Mouse (Mus musculus) neural tube, embryonic 14.5 days (tissue): ENCODE results near the gene Relt. TPM values are rescaled to one million over a fixed set of nuclear protein-coding genes. Genes with fewer than 3 reads are reported as not detected.

Source experiments
- ATAC-seq: fragments of 200-750 bp; cut with Nextera tagmentation; 2 replicates; pipeline ENCODE4 v1.8.0; 2017; ENCODE audit warnings: low read depth, mild to moderate bottlenecking, moderate TSS enrichment, moderate library complexity
- H3K27ac ChIP-seq: fragments of 300-500 bp; sonication (generic); 2 replicates; pipeline ENCODE4 v1.5.1; 2014; ENCODE audit warnings: low read depth, mild to moderate bottlenecking, control low read depth, low read length, moderate library complexity, mixed read lengths
- H3K27me3 ChIP-seq: fragments of 300-500 bp; sonication (generic); 2 replicates; pipeline ENCODE4 v1.6.1; 2014; ENCODE audit warnings: low read length; ENCODE audit not compliant: control insufficient read depth, insufficient read depth
- H3K36me3 ChIP-seq: fragments of 300-500 bp; sonication (generic); 2 replicates; pipeline ENCODE4 v1.6.1; 2014; ENCODE audit warnings: low read length, mixed read lengths; ENCODE audit not compliant: control insufficient read depth, insufficient read depth
- H3K4me1 ChIP-seq: fragments of 300-500 bp; sonication (generic); 2 replicates; pipeline ENCODE4 v1.6.1; 2014; ENCODE audit warnings: low read length; ENCODE audit not compliant: control insufficient read depth, insufficient read depth
- H3K4me2 ChIP-seq: fragments of 300-500 bp; sonication (generic); 2 replicates; pipeline ENCODE4 v1.6.1; 2014; ENCODE audit warnings: mild to moderate bottlenecking, low read depth, low read length, control low read depth
- H3K4me3 ChIP-seq: fragments of 300-500 bp; sonication (generic); 2 replicates; pipeline ENCODE4 v1.5.1; 2014; ENCODE audit warnings: low read depth, low read length, control low read depth, mixed read lengths
- H3K9ac ChIP-seq: fragments of 300-500 bp; sonication (generic); replicated peaks from 2 replicates; pipeline ENCODE4 v1.6.1; 2014; ENCODE audit warnings: low read depth, mild to moderate bottlenecking, control low read depth, low read length, mixed read lengths
- H3K9me3 ChIP-seq: fragments of 300-500 bp; sonication (generic); 2 replicates; pipeline ENCODE4 v1.6.1; 2016; ENCODE audit warnings: low read length; ENCODE audit not compliant: control insufficient read depth
- WGBS: fragments of 180-500 bp; shearing (Covaris S2); extraction: QIAGEN DNeasy Blood & Tissue Kit; methylation state at CpG from one replicate; pipeline ENCODE4 v1.1.7; 2014; 5-methylcytosine and 5-hydroxymethylcytosine counted together
- polyA plus RNA-seq: library from polyadenylated mRNA; unstranded; fragments of >200 nt; fragmentation: Nextera tagmentation; extraction: Ambion mirVana; gene quantifications from 2 replicates; pipeline ENCODE4 v1.2.1, GENCODE M21; 2014

Gene Relt
- polyA plus RNA-seq, 1 experiment from 2014 or later, result 4.1 TPM

DNA sequence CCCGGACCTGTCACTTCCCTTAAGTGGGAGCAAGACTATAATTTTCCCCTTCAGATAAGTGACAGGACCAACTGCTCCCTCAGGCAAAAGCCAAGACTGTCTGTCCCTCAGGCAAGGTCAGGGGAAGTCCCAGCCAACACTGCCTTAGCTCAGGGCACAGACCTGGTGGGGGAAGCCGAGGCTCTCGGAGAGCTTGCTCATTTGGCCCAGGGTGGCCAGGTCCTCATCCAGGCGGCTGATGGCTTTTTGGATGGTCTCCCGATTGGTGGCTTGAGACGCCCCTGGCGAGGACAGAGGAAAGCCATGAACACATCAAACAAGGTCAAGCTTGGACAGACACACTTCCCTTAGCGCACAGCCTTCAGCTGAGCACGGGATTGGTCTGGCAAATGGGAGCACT, 18.3 kb upstream of the Relt start:
- Histone ChIP-seq H3K9ac (no peak overlapping the region), H3K4me1 (no peaks in the 10 kb centered on the region), H3K4me3 (no peak overlapping the region), H3K36me3 (peaks cover 21% of the 10 kb centered on the region; the same call in 1 of the 2 replicates), H3K27me3 (no peaks in the 10 kb centered on the region), H3K9me3 (no peaks in the 10 kb centered on the region), H3K27ac (no peak overlapping the region), H3K4me2 (no peak overlapping the region)
- 89% methylated on average over 9 of the region's 9 CpGs for WGBS
- no peak for ATAC-seq

DNA sequence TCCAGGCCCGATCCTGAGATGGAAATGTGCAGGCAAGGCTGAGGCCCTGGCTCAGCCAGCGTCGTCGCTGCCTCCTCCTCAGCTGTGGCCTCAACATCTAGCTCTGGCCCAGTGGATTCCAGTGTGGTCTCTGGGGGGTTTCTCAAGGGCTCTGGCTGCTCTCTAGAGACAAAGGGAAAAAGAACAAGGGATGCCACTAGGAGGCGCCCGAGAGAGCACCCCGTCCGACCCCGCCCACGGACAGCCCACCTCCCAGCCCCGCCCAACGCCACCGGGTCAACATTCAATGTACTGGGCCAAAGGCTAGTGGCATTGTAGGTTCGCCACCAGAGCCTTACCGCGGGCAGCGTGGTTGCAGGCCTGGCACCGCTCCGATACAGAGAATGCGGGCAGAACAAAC, 16.3 kb upstream of the Relt start:
- no peak overlapping the region for H3K9ac ChIP-seq

DNA sequence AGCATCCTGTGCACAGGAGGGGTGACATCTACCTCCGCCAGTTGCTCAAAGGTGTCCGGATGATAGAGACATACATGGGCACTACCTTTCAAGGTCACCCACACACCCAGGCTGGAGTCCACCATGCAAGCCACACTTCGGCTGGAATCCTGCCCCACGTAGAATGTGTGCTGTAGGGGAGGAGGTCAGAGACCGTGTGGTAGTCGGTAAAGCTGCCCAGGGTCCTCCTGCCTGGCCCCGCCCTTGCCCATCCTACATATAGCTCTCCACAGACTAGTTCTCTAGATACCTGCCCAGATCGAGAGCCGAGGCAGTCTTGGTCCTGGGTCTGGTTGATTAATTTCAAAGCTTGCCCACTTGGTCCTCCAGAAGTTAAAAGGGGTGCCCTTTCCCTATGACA, 13.5 kb upstream of the Relt start:
- no peak overlapping the region for H3K4me3 ChIP-seq
- H3K9ac ChIP-seq, result no peak overlapping the region
- WGBS, result 93% methylated on average over 9 of the region's 9 CpGs
- peaks cover 12% of the 10 kb centered on the region; the same call in 1 of the 2 replicates for H3K36me3 ChIP-seq
- no peak for ATAC-seq
- no peak overlapping the region for H3K27ac ChIP-seq
- H3K4me1 ChIP-seq, result no peaks in the 10 kb centered on the region
- H3K9me3 ChIP-seq, result no peaks in the 10 kb centered on the region
- no peaks in the 10 kb centered on the region for H3K27me3 ChIP-seq
- no peak overlapping the region for H3K4me2 ChIP-seq

More for the DNA sequence above, 16.3 kb upstream of the Relt start:
- WGBS, result 24% methylated on average over 20 of the region's 20 CpGs
- Histone ChIP-seq H3K36me3 (peaks cover 22% of the 10 kb centered on the region; the same call in 1 of the 2 replicates), H3K27me3 (no peaks in the 10 kb centered on the region), H3K4me1 (no peaks in the 10 kb centered on the region), H3K4me2 (no peak overlapping the region), H3K4me3 (no peak overlapping the region), H3K27ac (no peak overlapping the region), H3K9me3 (no peaks in the 10 kb centered on the region)
- ATAC-seq, result no peak

DNA sequence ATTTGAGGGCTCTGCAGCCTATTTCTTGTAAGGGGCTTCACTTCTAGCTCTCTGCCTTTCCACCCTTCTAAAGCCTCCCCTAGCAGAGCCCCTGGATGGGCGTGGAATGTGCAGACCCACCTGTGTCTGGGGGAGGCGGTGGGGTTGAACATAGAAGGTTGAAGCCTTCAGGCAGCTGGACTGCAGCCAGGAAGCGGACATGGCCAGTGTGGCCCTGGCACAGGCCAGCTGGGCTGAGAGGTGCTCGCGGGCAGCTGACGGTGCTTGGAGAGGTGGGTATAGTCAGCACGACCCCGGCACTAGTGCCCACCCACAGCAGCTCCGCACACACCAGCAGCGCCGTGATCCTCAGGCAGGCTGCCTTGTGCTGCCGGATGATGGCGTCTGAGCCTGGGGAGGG, 13.0 kb upstream of the Relt start:
- H3K27ac ChIP-seq, result no peak overlapping the region
- H3K4me2 ChIP-seq, result no peak overlapping the region
- H3K4me3 ChIP-seq, result no peak overlapping the region
- H3K4me1 ChIP-seq, result no peaks in the 10 kb centered on the region
- no peak overlapping the region for H3K9ac ChIP-seq
- no peaks in the 10 kb centered on the region for H3K9me3 ChIP-seq
- no peaks in the 10 kb centered on the region for H3K27me3 ChIP-seq
- WGBS, result 91% methylated on average over 13 of the region's 13 CpGs
- H3K36me3 ChIP-seq, result peaks cover 12% of the 10 kb centered on the region; the same call in 1 of the 2 replicates
- ATAC-seq, result no peak

DNA sequence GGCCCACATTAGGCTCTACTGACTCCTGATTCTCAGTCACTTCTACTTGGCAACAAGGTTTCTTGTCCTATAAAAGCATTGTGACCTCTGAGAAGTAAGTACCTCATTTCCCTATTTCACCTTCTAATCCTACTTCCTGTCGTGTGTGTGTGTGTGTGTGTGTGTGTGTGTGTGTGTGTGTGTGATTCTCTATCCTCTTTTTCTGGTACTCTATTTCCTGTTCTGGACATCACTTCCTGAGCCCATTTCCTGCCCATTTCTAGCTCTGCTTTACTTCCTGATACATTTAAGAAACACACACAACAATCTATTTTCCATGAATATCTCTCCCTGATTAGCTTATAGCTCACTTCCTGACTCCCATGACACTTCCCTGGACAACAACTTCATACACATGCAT, 12.6 kb upstream of the Relt start:
- WGBS, result 67% methylated on average over 1 of the region's 1 CpGs
- no peak for ATAC-seq
- Histone ChIP-seq H3K27ac (no peak overlapping the region), H3K9me3 (no peaks in the 10 kb centered on the region), H3K9ac (no peak overlapping the region), H3K36me3 (peaks cover 12% of the 10 kb centered on the region; the same call in 1 of the 2 replicates), H3K4me3 (no peak overlapping the region), H3K27me3 (no peaks in the 10 kb centered on the region), H3K4me1 (no peaks in the 10 kb centered on the region), H3K4me2 (no peak overlapping the region)

DNA sequence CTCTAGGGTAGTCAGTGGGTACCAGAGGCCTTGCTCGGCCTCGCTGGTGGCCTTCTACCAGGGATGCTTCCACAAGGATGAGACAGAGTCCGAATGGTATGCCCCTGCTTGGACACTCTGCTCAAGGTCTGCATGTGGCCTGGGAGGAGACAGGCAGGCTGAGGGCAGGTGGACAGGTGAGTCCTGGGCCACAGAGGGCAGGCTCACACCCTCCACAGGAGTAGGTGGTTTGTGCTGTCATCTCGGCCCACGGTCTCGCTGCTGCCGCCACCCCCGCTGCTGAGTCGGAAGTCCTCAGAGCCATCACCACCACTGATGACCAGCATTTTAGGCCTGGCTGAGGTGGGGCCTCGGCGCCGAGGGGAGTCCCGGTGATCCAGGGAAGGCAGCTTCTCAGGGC, 10.0 kb upstream of the Relt start:
- ATAC-seq, result no peak
- H3K36me3 ChIP-seq, result peaks cover 12% of the 10 kb centered on the region; the same call in 1 of the 2 replicates

DNA sequence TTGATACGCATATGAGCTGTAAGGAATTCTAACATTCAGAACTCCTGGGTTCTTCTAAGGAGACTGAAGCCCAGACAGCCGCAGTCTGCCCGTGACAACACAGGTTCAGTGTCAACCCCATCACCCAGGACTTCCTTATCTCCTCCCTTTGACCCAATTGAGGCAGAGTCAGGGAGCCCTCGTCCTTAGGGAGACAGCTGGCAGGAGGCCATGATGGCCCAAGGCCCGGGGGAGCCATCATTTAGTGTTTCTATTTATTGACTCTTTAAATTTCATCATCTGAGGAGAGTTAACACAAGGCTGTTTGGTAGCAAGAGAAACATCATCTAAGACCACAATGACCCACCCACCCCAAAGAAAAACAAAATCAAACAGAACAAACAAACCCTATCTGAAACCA, 8.6 kb upstream of the Relt start:
- H3K4me3 ChIP-seq, result no peak overlapping the region
- no peaks in the 10 kb centered on the region for H3K9me3 ChIP-seq
- H3K36me3 ChIP-seq, result peaks cover 12% of the 10 kb centered on the region; the same call in 1 of the 2 replicates
- no peak for ATAC-seq
- no peak overlapping the region for H3K4me2 ChIP-seq
- H3K9ac ChIP-seq, result no peak overlapping the region
- H3K27me3 ChIP-seq, result no peaks in the 10 kb centered on the region
- no peak overlapping the region for H3K27ac ChIP-seq
- H3K4me1 ChIP-seq, result no peaks in the 10 kb centered on the region
- 87% methylated on average over 5 of the region's 5 CpGs for WGBS

More for the DNA sequence above, 10.0 kb upstream of the Relt start:
- Histone ChIP-seq H3K9me3 (no peaks in the 10 kb centered on the region), H3K4me3 (no peak overlapping the region), H3K9ac (no peak overlapping the region), H3K4me2 (no peak overlapping the region), H3K27ac (no peak overlapping the region), H3K27me3 (no peaks in the 10 kb centered on the region), H3K4me1 (no peaks in the 10 kb centered on the region)
- WGBS, result 94% methylated on average over 13 of the region's 13 CpGs

DNA sequence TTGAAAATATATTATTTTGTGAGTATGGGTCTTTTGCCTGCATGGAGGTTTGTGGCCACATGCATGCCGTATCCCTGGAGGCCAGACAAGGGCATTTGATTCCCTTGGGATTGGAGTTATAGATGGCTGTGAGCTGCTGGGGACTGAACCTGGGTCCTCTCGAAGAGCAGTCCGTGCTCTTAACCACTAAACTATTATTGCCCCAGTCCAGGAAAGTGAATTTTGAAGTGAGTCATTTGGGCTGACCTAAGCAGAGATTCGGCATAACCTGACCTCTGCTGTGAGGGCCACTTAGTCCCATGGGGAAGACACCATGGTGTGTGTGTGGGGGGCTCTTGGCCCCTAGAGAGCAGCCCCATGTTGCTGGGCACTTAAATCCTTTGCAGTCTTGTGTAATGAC, 8.1 kb upstream of the Relt start:
- Histone ChIP-seq H3K36me3 (peaks cover 9% of the 10 kb centered on the region; the same call in 1 of the 2 replicates), H3K27me3 (no peaks in the 10 kb centered on the region), H3K9me3 (no peaks in the 10 kb centered on the region), H3K4me1 (no peaks in the 10 kb centered on the region), H3K4me3 (no peak overlapping the region), H3K4me2 (no peak overlapping the region), H3K9ac (no peak overlapping the region), H3K27ac (no peak overlapping the region)
- WGBS, result 91% methylated on average over 4 of the region's 4 CpGs
- no peak for ATAC-seq

DNA sequence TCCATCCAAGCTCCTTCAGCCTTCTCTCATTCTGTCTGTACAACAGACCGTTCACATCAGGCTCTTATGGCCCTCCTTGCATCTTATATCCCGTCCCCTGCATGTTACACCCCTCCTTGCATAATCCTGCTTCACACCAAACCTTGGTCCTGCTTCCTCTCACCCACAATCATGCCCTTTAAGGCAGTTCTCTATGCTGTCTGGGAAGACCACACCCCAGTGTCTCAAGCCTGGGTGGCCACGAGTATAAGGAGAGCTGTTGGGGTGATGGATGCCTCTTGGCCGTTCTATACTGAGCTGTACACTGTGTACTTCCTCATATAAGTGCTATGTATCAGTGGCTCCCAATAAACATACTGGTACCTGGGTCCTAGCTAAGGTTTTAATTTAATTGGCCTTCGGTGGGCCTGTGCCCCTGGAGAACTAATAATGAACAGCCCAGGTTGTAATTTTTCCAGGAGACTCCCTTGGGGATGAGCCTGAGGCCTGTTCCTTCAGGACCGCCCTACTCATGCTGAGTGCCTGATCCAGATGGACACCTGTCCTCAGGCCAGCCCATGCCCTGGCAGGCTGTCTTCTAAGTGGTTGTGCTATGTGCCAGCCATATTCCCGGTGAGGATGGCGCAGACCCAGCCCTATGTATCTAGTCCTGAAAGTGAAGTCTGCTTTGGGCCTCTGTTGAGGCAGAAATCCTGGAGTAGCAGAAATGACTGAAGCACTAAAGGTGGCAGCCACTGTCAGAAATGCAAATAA, 6.8 kb upstream of the Relt start:
- Histone ChIP-seq H3K36me3 (peaks cover 5% of the 10 kb centered on the region; the same call in 1 of the 2 replicates), H3K27ac (no peak overlapping the region), H3K4me1 (no peaks in the 10 kb centered on the region), H3K9ac (no peak overlapping the region), H3K9me3 (no peaks in the 10 kb centered on the region), H3K4me2 (no peak overlapping the region), H3K4me3 (no peak overlapping the region), H3K27me3 (no peaks in the 10 kb centered on the region)
- WGBS, result 90% methylated on average over 8 of the region's 8 CpGs
- ATAC-seq, result no peak
